ENCODE assay signal across 23 mouse cellular contexts in genomic region chr19:25325113-25326001, GRCm38 (mm10).
DNase-seq lines count a peak whose midpoint lies in the region; ATAC-seq and TF ChIP-seq lines count a peak whose summit lies in the region.
"Had no signal": no experiment of that assay in that cellular context is flagged by ENCODE, and none has a peak within 500 bp of the region (broad histone marks: within the 10 kb centered on the region; RNA-seq: fewer than 3 reads in every experiment).

No protein-coding gene starts in this region.

- TF ChIP-seq CTCF in brain, embryonic 14.5 days (IDR thresholded peaks at IDR 0.05; ENCODE audit: borderline replicate concordance, extremely low read depth, insufficient read depth, insufficient read length) = no peak
- TF ChIP-seq CTCF in hindbrain, postnatal 0 days (IDR thresholded peaks at IDR 0.05; ENCODE audit: low read depth) = no peak

- intact Hi-C loops in gastrocnemius, postnatal 14 days (cut with DNase I; ENCODE audit: low total_unique reads) = no loop called here

- WGBS in hindbrain, embryonic 10.5 days = 82% methylated on average over 9 of the region's 9 CpGs
- WGBS in hindbrain, embryonic 12.5 days = 78% methylated on average over 9 of the region's 9 CpGs
- 73% methylated on average over 9 of the region's 9 CpGs for WGBS in midbrain, embryonic 14.5 days
- 66% methylated on average over 9 of the region's 9 CpGs for WGBS in midbrain, embryonic 15.5 days
- 45% methylated on average over 9 of the region's 9 CpGs for WGBS in hindbrain, postnatal 0 days

- TF ChIP-seq POLR2A in brain, embryonic 14.5 days (IDR thresholded peaks at IDR 0.05; ENCODE audit: borderline replicate concordance, extremely low read depth, insufficient read depth, insufficient read length, poor library complexity, severe bottlenecking) = no peak

- no peak overlapping the region for H3K4me3 ChIP-seq in hindbrain, embryonic 10.5 days
- H3K4me3 ChIP-seq in hindbrain, embryonic 12.5 days = no peak overlapping the region
- H3K4me3 ChIP-seq in midbrain, embryonic 14.5 days (replicated peaks; ENCODE audit: low read depth, low read length) = no peak overlapping the region
- H3K4me3 ChIP-seq in midbrain, embryonic 15.5 days = no peak overlapping the region
- H3K4me3 ChIP-seq in hindbrain, postnatal 0 days (ENCODE audit: low read length) = no peak overlapping the region
- H3K4me3 ChIP-seq: gastrocnemius, adult 2 months had no signal

- no peaks in the 10 kb centered on the region for H3K27me3 ChIP-seq in hindbrain, embryonic 10.5 days (ENCODE audit: insufficient read depth, poor library complexity, severe bottlenecking)
- H3K27me3 ChIP-seq in hindbrain, embryonic 12.5 days = no peaks in the 10 kb centered on the region
- no peaks in the 10 kb centered on the region for H3K27me3 ChIP-seq in midbrain, embryonic 14.5 days (ENCODE audit: control insufficient read depth, insufficient read depth, low read length)
- no peaks in the 10 kb centered on the region for H3K27me3 ChIP-seq in midbrain, embryonic 15.5 days (replicated peaks)
- no peaks in the 10 kb centered on the region for H3K27me3 ChIP-seq in hindbrain, postnatal 0 days (ENCODE audit: insufficient read depth, low read length)
- H3K27me3 ChIP-seq: Patski had no signal

- H3K4me2 ChIP-seq in hindbrain, embryonic 12.5 days (replicated peaks) = no peak overlapping the region
- no peak overlapping the region for H3K4me2 ChIP-seq in midbrain, embryonic 14.5 days (ENCODE audit: low read length)
- no peak overlapping the region for H3K4me2 ChIP-seq in midbrain, embryonic 15.5 days
- no peak overlapping the region for H3K4me2 ChIP-seq in hindbrain, postnatal 0 days (ENCODE audit: low read depth, low read length)

- ATAC-seq in hindbrain, embryonic 12.5 days (ENCODE audit: low FRiP score) = no peak
- ATAC-seq in midbrain, embryonic 14.5 days (ENCODE audit: low FRiP score, low TSS enrichment) = no peak
- no peak for ATAC-seq in midbrain, embryonic 15.5 days (replicated peaks)
- peak; percentile 83 for ATAC-seq in hindbrain, postnatal 0 days
- ATAC-seq: CD4-positive, CD25-positive, alpha-beta regulatory T cell, adult 4 months; liver, postnatal 0 days; Patski had no signal

- H3K4me1 ChIP-seq in hindbrain, embryonic 10.5 days (replicated peaks) = 0 out of 2 replicates have a peak, but pooled peaks cover 3% of the 10 kb centered on the region
- H3K4me1 ChIP-seq in hindbrain, embryonic 12.5 days = peaks cover 4% of the 10 kb centered on the region; the same call in 1 of the 2 replicates
- no peaks in the 10 kb centered on the region; the same call in 1 of the 2 replicates for H3K4me1 ChIP-seq in midbrain, embryonic 14.5 days (ENCODE audit: control insufficient read depth, insufficient read depth, low read length)
- H3K4me1 ChIP-seq in midbrain, embryonic 15.5 days = no peaks in the 10 kb centered on the region
- H3K4me1 ChIP-seq in hindbrain, postnatal 0 days (ENCODE audit: insufficient read depth, low read length) = peaks cover 8% of the 10 kb centered on the region

- H3K9me3 ChIP-seq in hindbrain, embryonic 10.5 days = no peaks in the 10 kb centered on the region
- H3K9me3 ChIP-seq in hindbrain, embryonic 12.5 days (replicated peaks) = no peaks in the 10 kb centered on the region
- H3K9me3 ChIP-seq in midbrain, embryonic 14.5 days (ENCODE audit: control insufficient read depth, low read length) = no peaks in the 10 kb centered on the region
- H3K9me3 ChIP-seq in midbrain, embryonic 15.5 days = no peaks in the 10 kb centered on the region
- H3K9me3 ChIP-seq in hindbrain, postnatal 0 days (ENCODE audit: low read length) = no peaks in the 10 kb centered on the region

- DNase-seq in hindbrain, embryonic 10.5 days (ENCODE audit: low spot score) = no peak
- DNase-seq in midbrain, embryonic 14.5 days = peak; percentile 37
- DNase-seq in brain, embryonic 14.5 days (ENCODE audit: low read depth) = peak; percentile 50
- peak; percentile 66 for DNase-seq in hindbrain, postnatal 0 days (ENCODE audit: low spot score)
- DNase-seq in gastrocnemius, postnatal 14 days = no peak
- no peak for DNase-seq in cerebellum, postnatal 14 days
- DNase-seq: adrenal gland, postnatal 10 days; cerebellum, adult 11 months; embryo, embryonic 11 days; gastrocnemius, adult 2 months; heart, adult 18-20 months; heart, postnatal 4 days; kidney, adult 11 months; liver; liver, postnatal 0 days; lung, postnatal 10 days; right cerebral cortex, postnatal 14 days; thymus, adult 2 months had no signal

- no peak overlapping the region for H3K9ac ChIP-seq in hindbrain, embryonic 12.5 days
- no peak overlapping the region for H3K9ac ChIP-seq in midbrain, embryonic 14.5 days (replicated peaks; ENCODE audit: low read length)
- no peak overlapping the region for H3K9ac ChIP-seq in midbrain, embryonic 15.5 days
- H3K9ac ChIP-seq in hindbrain, postnatal 0 days (replicated peaks; ENCODE audit: low read length) = no peak overlapping the region
- H3K9ac ChIP-seq: liver, postnatal 0 days had no signal

- H3K36me3 ChIP-seq in hindbrain, embryonic 10.5 days = no peaks in the 10 kb centered on the region
- H3K36me3 ChIP-seq in hindbrain, embryonic 12.5 days = no peaks in the 10 kb centered on the region
- no peaks in the 10 kb centered on the region for H3K36me3 ChIP-seq in midbrain, embryonic 14.5 days (ENCODE audit: control insufficient read depth, insufficient read depth, low read length)
- no peaks in the 10 kb centered on the region for H3K36me3 ChIP-seq in midbrain, embryonic 15.5 days (replicated peaks)
- H3K36me3 ChIP-seq in hindbrain, postnatal 0 days (ENCODE audit: insufficient read depth, low read length) = no peaks in the 10 kb centered on the region

- H3K27ac ChIP-seq in hindbrain, embryonic 10.5 days = 0 out of 2 replicates have a peak overlapping the region, but pooled peaks have one; percentile 35
- no peak overlapping the region for H3K27ac ChIP-seq in hindbrain, embryonic 12.5 days
- no peak overlapping the region for H3K27ac ChIP-seq in midbrain, embryonic 14.5 days (replicated peaks; ENCODE audit: low read depth, low read length)
- H3K27ac ChIP-seq in midbrain, embryonic 15.5 days = no peak overlapping the region; the same call in 1 of the 2 replicates
- peak overlapping the region; percentile 72 for H3K27ac ChIP-seq in hindbrain, postnatal 0 days
- H3K27ac ChIP-seq: gastrocnemius, adult 2 months; kidney, postnatal 0 days had no signal

Comparison
In these comparisons a context has a peak if more than half of its experiments do, and no peak if none do; other contexts are left out.
1. DNase-seq: peak in midbrain, embryonic 14.5 days (single experiment), brain, embryonic 14.5 days (single experiment) and hindbrain, postnatal 0 days (single experiment); none in hindbrain, embryonic 10.5 days (single experiment), gastrocnemius, postnatal 14 days (single experiment) and cerebellum, postnatal 14 days (0 of 2).
2. H3K27ac ChIP-seq: peak in hindbrain, embryonic 10.5 days (single experiment) and hindbrain, postnatal 0 days (single experiment); none in hindbrain, embryonic 12.5 days (single experiment), midbrain, embryonic 14.5 days (single experiment) and midbrain, embryonic 15.5 days (single experiment).